Mouse (Mus musculus): Measurements from ENCODE around the gene Srgap1. TPM values are rescaled to one million over a fixed set of nuclear protein-coding genes. Genes with fewer than 3 reads are reported as not detected.

Srgap1 gene
- polyA plus RNA-seq, 1 experiment from 2014 or later: 2.3 TPM

GRCm38 (mm10) chr10:122012321-122012720 is 34.8 kb downstream of the Srgap1 start:
- Histone ChIP-seq H3K27ac (no peak overlapping the region), H3K4me3 (no peak overlapping the region), H3K36me3 (no peaks in the 10 kb centered on the region), H3K9ac (no peak overlapping the region), H3K4me2 (no peak overlapping the region), H3K9me3 (replicated peaks) (no peaks in the 10 kb centered on the region), H3K27me3 (replicated peaks) (no peaks in the 10 kb centered on the region), H3K4me1 (peaks cover 22% of the 10 kb centered on the region)
- 71% methylated on average over 6 of the region's 6 CpGs for WGBS (ENCODE audit: insufficient replicate concordance)
- ATAC-seq: no peak

GRCm38 (mm10) chr10:122008731-122009391 is 38.3 kb downstream of the Srgap1 start:
- no peak overlapping the region for H3K4me3 ChIP-seq
- WGBS (ENCODE audit: insufficient replicate concordance): 16% methylated on average over 12 of the region's 12 CpGs
- no peak overlapping the region for H3K9ac ChIP-seq
- H3K9me3 ChIP-seq (replicated peaks): no peaks in the 10 kb centered on the region
- H3K27me3 ChIP-seq (replicated peaks): no peaks in the 10 kb centered on the region
- H3K27ac ChIP-seq: peak overlapping the region; percentile 40; the same call in 1 of the 2 replicates
- peak; percentile 71 for ATAC-seq
- H3K4me1 ChIP-seq: peaks cover 39% of the 10 kb centered on the region
- peak overlapping the region; percentile 27 for H3K4me2 ChIP-seq
- no peaks in the 10 kb centered on the region for H3K36me3 ChIP-seq

GRCm38 (mm10) chr10:122008370-122008730 is 38.8 kb downstream of the Srgap1 start:
- H3K4me3 ChIP-seq: no peak overlapping the region
- H3K9me3 ChIP-seq (replicated peaks): no peaks in the 10 kb centered on the region
- no peaks in the 10 kb centered on the region for H3K36me3 ChIP-seq
- ATAC-seq: no peak
- H3K4me2 ChIP-seq: no peak overlapping the region
- 29% methylated on average over 2 of the region's 2 CpGs for WGBS (ENCODE audit: insufficient replicate concordance)
- H3K27ac ChIP-seq: no peak overlapping the region
- H3K27me3 ChIP-seq (replicated peaks): no peaks in the 10 kb centered on the region
- no peak overlapping the region for H3K9ac ChIP-seq
- peaks cover 41% of the 10 kb centered on the region for H3K4me1 ChIP-seq

- Histone ChIP-seq H3K4me1 (peaks cover 47% of the 10 kb centered on the region), H3K4me2 (no peak overlapping the region), H3K9ac (no peak overlapping the region), H3K9me3 (replicated peaks) (no peaks in the 10 kb centered on the region), H3K27ac (no peak overlapping the region), H3K4me3 (no peak overlapping the region), H3K36me3 (no peaks in the 10 kb centered on the region), H3K27me3 (replicated peaks) (no peaks in the 10 kb centered on the region)
- ATAC-seq: no peak
- WGBS (ENCODE audit: insufficient replicate concordance): 35% methylated on average over 5 of the region's 5 CpGs
Measured at GRCm38 (mm10) chr10:122006606-122007005, 40.5 kb downstream of the Srgap1 start.

GRCm38 (mm10) chr10:122006151-122006550 is 41.0 kb downstream of the Srgap1 start:
- H3K4me2 ChIP-seq: no peak overlapping the region
- no peak overlapping the region for H3K9ac ChIP-seq
- no peak for ATAC-seq
- peaks cover 47% of the 10 kb centered on the region for H3K4me1 ChIP-seq
- H3K27me3 ChIP-seq (replicated peaks): no peaks in the 10 kb centered on the region
- no peaks in the 10 kb centered on the region for H3K9me3 ChIP-seq (replicated peaks)
- no peaks in the 10 kb centered on the region for H3K36me3 ChIP-seq
- no peak overlapping the region for H3K4me3 ChIP-seq
- 57% methylated on average over 6 of the region's 6 CpGs for WGBS (ENCODE audit: insufficient replicate concordance)
- no peak overlapping the region for H3K27ac ChIP-seq

- Histone ChIP-seq H3K9me3 (replicated peaks) (no peaks in the 10 kb centered on the region), H3K9ac (no peak overlapping the region), H3K4me1 (peaks cover 47% of the 10 kb centered on the region), H3K36me3 (no peaks in the 10 kb centered on the region), H3K4me3 (no peak overlapping the region), H3K27me3 (replicated peaks) (no peaks in the 10 kb centered on the region), H3K27ac (no peak overlapping the region), H3K4me2 (no peak overlapping the region)
- no peak; the same call in 1 of the 2 replicates for ATAC-seq
- WGBS (ENCODE audit: insufficient replicate concordance): 15% methylated on average over 6 of the region's 6 CpGs
Measured at GRCm38 (mm10) chr10:122005560-122005959, 41.6 kb downstream of the Srgap1 start.

- Histone ChIP-seq H3K9me3 (replicated peaks) (no peaks in the 10 kb centered on the region), H3K4me2 (no peak overlapping the region), H3K9ac (no peak overlapping the region), H3K36me3 (no peaks in the 10 kb centered on the region), H3K4me3 (no peak overlapping the region), H3K4me1 (peaks cover 42% of the 10 kb centered on the region), H3K27me3 (replicated peaks) (no peaks in the 10 kb centered on the region), H3K27ac (no peak overlapping the region)
- 42% methylated on average over 6 of the region's 6 CpGs for WGBS (ENCODE audit: insufficient replicate concordance)
- peak; percentile 48; the same call in 1 of the 2 replicates for ATAC-seq
Measured at GRCm38 (mm10) chr10:122002930-122003329, 44.2 kb downstream of the Srgap1 start.

- peaks cover 19% of the 10 kb centered on the region for H3K4me1 ChIP-seq
- H3K9ac ChIP-seq: no peak overlapping the region
- H3K27me3 ChIP-seq (replicated peaks): no peaks in the 10 kb centered on the region
- no peaks in the 10 kb centered on the region for H3K36me3 ChIP-seq
- no peak overlapping the region for H3K4me2 ChIP-seq
- no peaks in the 10 kb centered on the region for H3K9me3 ChIP-seq (replicated peaks)
- no peak for ATAC-seq
- no peak overlapping the region for H3K27ac ChIP-seq
- WGBS (ENCODE audit: insufficient replicate concordance): 66% methylated on average over 7 of the region's 7 CpGs
- H3K4me3 ChIP-seq: no peak overlapping the region
Measured at GRCm38 (mm10) chr10:121998806-121999205, 48.3 kb downstream of the Srgap1 start.

- H3K36me3 ChIP-seq: no peaks in the 10 kb centered on the region
- H3K4me3 ChIP-seq: no peak overlapping the region
- no peak overlapping the region for H3K4me2 ChIP-seq
- no peaks in the 10 kb centered on the region for H3K9me3 ChIP-seq (replicated peaks)
- no peaks in the 10 kb centered on the region for H3K27me3 ChIP-seq (replicated peaks)
- ATAC-seq: no peak
- no peak overlapping the region for H3K9ac ChIP-seq
- no peak overlapping the region for H3K27ac ChIP-seq
- peaks cover 11% of the 10 kb centered on the region for H3K4me1 ChIP-seq
- 75% methylated on average over 4 of the region's 4 CpGs for WGBS (ENCODE audit: insufficient replicate concordance)
Measured at GRCm38 (mm10) chr10:121996500-121996899, 50.6 kb downstream of the Srgap1 start.

GRCm38 (mm10) chr10:121995448-121995847 is 51.7 kb downstream of the Srgap1 start:
- Histone ChIP-seq H3K4me3 (no peak overlapping the region), H3K27me3 (replicated peaks) (no peaks in the 10 kb centered on the region), H3K4me1 (peaks cover 11% of the 10 kb centered on the region), H3K4me2 (no peak overlapping the region), H3K36me3 (no peaks in the 10 kb centered on the region), H3K27ac (no peak overlapping the region), H3K9me3 (replicated peaks) (no peaks in the 10 kb centered on the region), H3K9ac (no peak overlapping the region)
- WGBS (ENCODE audit: insufficient replicate concordance): 75% methylated on average over 4 of the region's 4 CpGs
- no peak for ATAC-seq

GRCm38 (mm10) chr10:121994660-121995059 is 52.5 kb downstream of the Srgap1 start:
- Histone ChIP-seq H3K36me3 (no peaks in the 10 kb centered on the region), H3K27me3 (replicated peaks) (no peaks in the 10 kb centered on the region), H3K9ac (no peak overlapping the region), H3K4me1 (peaks cover 10% of the 10 kb centered on the region), H3K4me3 (no peak overlapping the region), H3K9me3 (replicated peaks) (no peaks in the 10 kb centered on the region), H3K4me2 (no peak overlapping the region), H3K27ac (no peak overlapping the region)
- 58% methylated on average over 5 of the region's 5 CpGs for whole genome bisulfite sequencing (ENCODE audit: insufficient replicate concordance)
- no peak for ATAC-seq

GRCm38 (mm10) chr10:121992609-121993008 is 54.5 kb downstream of the Srgap1 start:
- ATAC-seq: no peak
- H3K36me3 ChIP-seq: no peaks in the 10 kb centered on the region
- H3K4me3 ChIP-seq: no peak overlapping the region
- H3K9me3 ChIP-seq (replicated peaks): no peaks in the 10 kb centered on the region
- no peak overlapping the region for H3K27ac ChIP-seq
- WGBS (ENCODE audit: insufficient replicate concordance): 79% methylated on average over 8 of the region's 8 CpGs
- H3K4me2 ChIP-seq: no peak overlapping the region
- no peak overlapping the region for H3K9ac ChIP-seq
- no peaks in the 10 kb centered on the region for H3K27me3 ChIP-seq (replicated peaks)
- no peaks in the 10 kb centered on the region for H3K4me1 ChIP-seq

- Histone ChIP-seq H3K9ac (no peak overlapping the region), H3K4me1 (peaks cover 10% of the 10 kb centered on the region), H3K36me3 (no peaks in the 10 kb centered on the region), H3K9me3 (replicated peaks) (no peaks in the 10 kb centered on the region), H3K4me2 (no peak overlapping the region), H3K27ac (no peak overlapping the region), H3K4me3 (no peak overlapping the region), H3K27me3 (replicated peaks) (no peaks in the 10 kb centered on the region)
- ATAC-seq: no peak
- WGBS (ENCODE audit: insufficient replicate concordance): 42% methylated on average over 4 of the region's 4 CpGs
Measured at GRCm38 (mm10) chr10:121986997-121987396, 60.1 kb downstream of the Srgap1 start.
